Mouse (Mus musculus) frontal cortex, adult 2 months (tissue): ENCODE data around the gene Tex13a. TPM values are rescaled to one million over a fixed set of nuclear protein-coding genes. Genes with fewer than 3 reads are reported as not detected.

ENCODE experiments used
- DNase-seq, 2 experiments: peaks; one replicate each; pipeline ENCODE4 v3.0.0; 2022; ENCODE audit warnings: low spot score in 1 of 2; ENCODE audit errors: extremely low spot score in 1 of 2
- polyA plus RNA-seq: library from polyadenylated mRNA; depleted of rRNA; stranded (reverse); fragments of >200 nt; gene quantifications from 2 replicates; pipeline ENCODE4 v1.2.3, GENCODE M21; 2012; rRNA removed

Gene Tex13a
- not detected in 2 replicates for polyA plus RNA-seq

DNA sequence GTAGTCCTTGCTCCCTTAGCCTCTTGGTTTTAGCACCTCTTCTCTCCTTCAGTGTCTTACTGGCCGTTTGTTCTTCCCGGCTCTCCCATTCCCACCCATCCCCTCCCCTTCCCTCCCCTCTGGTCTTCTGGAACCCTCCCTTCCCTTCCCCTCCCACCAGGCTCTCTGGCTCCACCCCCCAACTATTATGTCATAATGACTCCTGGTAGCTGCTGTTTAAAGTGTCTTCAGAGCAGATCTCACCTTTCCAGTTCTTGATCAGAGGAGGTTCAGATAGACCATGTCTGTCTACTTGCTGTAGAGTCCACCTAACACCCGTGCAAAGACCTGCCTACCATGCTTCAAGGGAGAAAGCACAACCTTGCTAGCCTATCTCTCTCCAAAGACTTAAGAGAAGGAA, at the start of gene Tex13a:
Gene Tex13a, minus strand, starts transcription at position 101 of the 400 bp plus-strand sequence.
- no peak for DNase-seq

DNA sequence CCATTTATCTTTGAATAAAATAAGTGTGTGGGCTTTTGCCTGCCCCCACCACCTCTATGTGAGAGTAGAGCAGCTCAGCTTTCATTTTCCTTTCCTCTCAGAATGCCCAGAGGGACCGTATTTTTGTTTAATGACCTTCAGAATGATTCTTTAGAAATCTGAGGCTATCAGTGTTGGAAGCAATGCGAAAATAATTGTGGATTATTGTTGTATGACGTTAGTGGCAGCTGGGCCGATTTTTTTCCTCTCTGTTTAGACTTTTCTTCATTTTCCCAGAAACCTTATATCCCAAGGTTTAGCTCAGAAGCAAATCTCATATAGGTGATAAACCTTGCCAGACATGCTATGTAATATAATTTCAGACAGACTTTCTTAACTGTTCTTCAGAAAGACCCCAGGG, 25.2 kb upstream of the Tex13a start:
- no peak for DNase-seq

DNA sequence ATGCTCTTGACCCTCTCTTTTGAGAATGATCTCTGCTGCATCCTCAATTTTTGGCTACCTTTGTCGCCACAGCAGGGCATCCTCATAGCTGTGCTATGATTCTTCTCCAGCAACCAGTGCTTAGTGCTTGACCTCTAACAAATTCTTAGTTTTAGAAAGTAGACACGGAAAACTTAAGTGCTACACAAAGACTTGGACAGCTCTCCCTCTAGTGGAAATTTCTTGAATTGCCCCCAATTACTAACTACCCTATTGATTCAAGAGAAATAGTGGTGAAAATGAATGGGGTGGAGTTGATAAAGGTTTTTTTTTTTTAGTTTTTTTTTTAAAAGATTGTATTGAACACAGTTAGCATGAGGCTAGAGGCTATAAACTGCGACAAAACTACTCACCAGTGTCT, 39.2 kb downstream of the Tex13a start:
- DNase-seq: peak in 1 of 2 experiments; percentile 74
